Mouse (Mus musculus) heart, adult 2 months (tissue): ENCODE measurements around the gene Pld3. TPM values are rescaled to one million over a fixed set of nuclear protein-coding genes. Genes with fewer than 3 reads are reported as not detected.

Experiments
- DNase-seq, 2 experiments: peaks; one replicate each; pipeline ENCODE4 v3.0.0; 2021
- H3K27ac ChIP-seq: fragments of 200-600 bp; 2 replicates; pipeline ENCODE4 v1.8.1; 2022
- H3K27me3 ChIP-seq: fragments of 200-500 bp; 2 replicates; pipeline ENCODE4 v1.6.1; 2012; ENCODE audit warnings: mild to moderate bottlenecking, low read length, inconsistent platforms, mixed read lengths; ENCODE audit not compliant: control insufficient read depth, insufficient read depth
- H3K36me3 ChIP-seq: fragments of 200-500 bp; 2 replicates; pipeline ENCODE4 v1.6.1; 2012; ENCODE audit warnings: low read length, inconsistent platforms; ENCODE audit not compliant: control insufficient read depth, insufficient read depth
- H3K4me1 ChIP-seq: fragments of 200-500 bp; 2 replicates; pipeline ENCODE4 v1.6.1; 2011; ENCODE audit warnings: low read length; ENCODE audit not compliant: control insufficient read depth, insufficient read depth
- H3K4me3 ChIP-seq: fragments of 200-600 bp; 2 replicates; pipeline ENCODE4 v1.8.1; 2022
- H3K79me2 ChIP-seq: fragments of 200-500 bp; replicated peaks from 2 replicates; pipeline ENCODE4 v1.6.1; 2012; ENCODE audit warnings: mild to moderate bottlenecking, inconsistent platforms, low read length, moderate library complexity, mixed read lengths; ENCODE audit not compliant: control insufficient read depth, insufficient read depth
- H3K9ac ChIP-seq: fragments of 200-500 bp; 2 replicates; pipeline ENCODE4 v1.6.1; 2012; ENCODE audit warnings: low read depth, mild to moderate bottlenecking, control low read depth, inconsistent platforms, low read length, mixed read lengths
- CTCF ChIP-seq: fragments of 200-600 bp; IDR thresholded peaks from 2 replicates; pipeline ENCODE4 v1.8.1; 2022; ENCODE audit warnings: antibody characterized with exemption, mild to moderate bottlenecking, moderate library complexity
- EP300 ChIP-seq: fragments of 200-500 bp; IDR thresholded peaks from 2 replicates; pipeline ENCODE4 v1.6.1; 2011; ENCODE audit warnings: low read depth, low read length, control low read depth; ENCODE audit not compliant: insufficient read depth
- POLR2A ChIP-seq: fragments of 200-500 bp; IDR thresholded peaks from 2 replicates; pipeline ENCODE4 v1.6.1; 2011; ENCODE audit warnings: mild to moderate bottlenecking, low read depth, low read length, control low read depth; ENCODE audit not compliant: insufficient read depth
- WGBS: fragments of 180-500 bp; shearing (Covaris S2); methylation state at CpG from one replicate; pipeline ENCODE4 v1.1.7; 2018; 5-methylcytosine and 5-hydroxymethylcytosine counted together
- intact Hi-C: fragments of 180-260 bp; cut with DNase I; formaldehyde crosslinking; loops from one replicate; pipeline ENCODE4 v1.15.1; 2025
- polyA plus RNA-seq: library from polyadenylated mRNA; depleted of rRNA; stranded (reverse); fragments of >200 nt; gene quantifications from 2 replicates; pipeline ENCODE4 v1.2.3, GENCODE M21; 2012
- total RNA-seq, 2 experiments: library from RNA; stranded (reverse); gene quantifications; 2 replicates each; pipeline ENCODE4 v1.2.3; 2021

Pld3 gene
- total and polyA plus RNA-seq, 3 experiments, result 22.9 to 68.1 (median 30.6) TPM

GRCm38 (mm10) chr7:27493450-27493849 lies 59.6 kb downstream of the Pld3 start:
- Histone ChIP-seq H3K79me2 (no peaks in the 10 kb centered on the region; the same call in 1 of the 2 replicates), H3K27me3 (no peaks in the 10 kb centered on the region), H3K4me1 (peaks cover 16% of the 10 kb centered on the region), H3K9ac (no peak overlapping the region), H3K36me3 (peaks cover 8% of the 10 kb centered on the region), H3K4me3 (no peak overlapping the region), H3K27ac (no peak overlapping the region)
- DNase-seq, result no peak
- 48% methylated on average over 5 of the region's 5 CpGs for WGBS
- no peak for TF ChIP-seq POLR2A
- TF ChIP-seq EP300, result no peak
- TF ChIP-seq CTCF, result no peak
- intact Hi-C loops, result loop anchor here (5.0 kb wide), 2 partner anchors 161 to 309 kb away; no protein-coding TSS in a partner anchor

GRCm38 (mm10) chr7:27493022-27493421 lies 60.0 kb downstream of the Pld3 start:
- Histone ChIP-seq H3K4me1 (peaks cover 16% of the 10 kb centered on the region), H3K79me2 (no peaks in the 10 kb centered on the region; the same call in 1 of the 2 replicates), H3K4me3 (no peak overlapping the region), H3K9ac (no peak overlapping the region), H3K27me3 (no peaks in the 10 kb centered on the region), H3K36me3 (peaks cover 10% of the 10 kb centered on the region), H3K27ac (no peak overlapping the region)
- TF ChIP-seq CTCF, result no peak
- TF ChIP-seq POLR2A, result no peak
- no peak for TF ChIP-seq EP300
- intact Hi-C loops, result loop anchor here (5.0 kb wide), 2 partner anchors 161 to 309 kb away; no protein-coding TSS in a partner anchor
- WGBS, result 28% methylated on average over 3 of the region's 3 CpGs
- no peak for DNase-seq

GRCm38 (mm10) chr7:27491856-27492255 lies 61.2 kb downstream of the Pld3 start:
- no peak for TF ChIP-seq CTCF
- TF ChIP-seq POLR2A, result no peak
- no peak for TF ChIP-seq EP300
- Histone ChIP-seq H3K4me3 (no peak overlapping the region), H3K27me3 (no peaks in the 10 kb centered on the region), H3K4me1 (peaks cover 16% of the 10 kb centered on the region), H3K36me3 (peaks cover 10% of the 10 kb centered on the region), H3K9ac (no peak overlapping the region), H3K27ac (peak overlapping the region; percentile 96), H3K79me2 (no peaks in the 10 kb centered on the region; the same call in 1 of the 2 replicates)
- peak in 1 of 2 experiments; percentile 27 for DNase-seq
- intact Hi-C loops, result loop anchor here (2.0 to 5.0 kb wide), 3 partner anchors 17 to 310 kb away; no protein-coding TSS in a partner anchor
- WGBS, result 63% methylated on average over 7 of the region's 7 CpGs

- intact Hi-C loops, result loop anchor here (1.0 to 5.0 kb wide), 4 partner anchors 11 to 312 kb away; no protein-coding TSS in a partner anchor
- WGBS, result under 1% methylated on average over 30 of the region's 33 CpGs
Observed at GRCm38 (mm10) chr7:27490543-27491329, 62.3 kb downstream of the Pld3 start.

GRCm38 (mm10) chr7:27490227-27490542 lies 62.8 kb downstream of the Pld3 start:
- peaks cover 10% of the 10 kb centered on the region for H3K36me3 ChIP-seq
- DNase-seq, result no peak
- H3K27me3 ChIP-seq, result no peaks in the 10 kb centered on the region
- intact Hi-C loops, result loop anchor here (1.0 to 5.0 kb wide), 4 partner anchors 11 to 312 kb away; no protein-coding TSS in a partner anchor
- WGBS, result 4% methylated on average over 4 of the region's 4 CpGs
- H3K79me2 ChIP-seq, result no peaks in the 10 kb centered on the region; the same call in 1 of the 2 replicates
- H3K27ac ChIP-seq, result peak overlapping the region; percentile 96
- peaks cover 16% of the 10 kb centered on the region for H3K4me1 ChIP-seq
- TF ChIP-seq POLR2A, result no peak
- no peak for TF ChIP-seq EP300
- TF ChIP-seq CTCF, result no peak
- H3K4me3 ChIP-seq, result peak overlapping the region; percentile 43
- H3K9ac ChIP-seq, result peak overlapping the region; percentile 64

More at GRCm38 (mm10) chr7:27490543-27491329, 62.3 kb downstream of the Pld3 start:
- peak overlapping the region; percentile 51 for H3K4me3 ChIP-seq
- H3K79me2 ChIP-seq, result no peaks in the 10 kb centered on the region; the same call in 1 of the 2 replicates
- TF ChIP-seq EP300, result 0 out of 2 replicates have a peak, but pooled peaks have one; percentile 10
- TF ChIP-seq CTCF, result no peak
- peak; percentile 59 for TF ChIP-seq POLR2A
- H3K4me1 ChIP-seq, result peaks cover 16% of the 10 kb centered on the region
- peak; percentile 96 to 97 for DNase-seq
- peaks cover 10% of the 10 kb centered on the region for H3K36me3 ChIP-seq
- peak overlapping the region; percentile 64 for H3K9ac ChIP-seq
- peak overlapping the region; percentile 96 for H3K27ac ChIP-seq
- no peaks in the 10 kb centered on the region for H3K27me3 ChIP-seq
